Mouse (Mus musculus) MEL-GATA-1-ER (cell line): ENCODE results near the gene Fam118a.
"Not testable (repeated sequence)": the region's sequence is repeated elsewhere in the genome, so short reads cannot be mapped to it uniquely, and the experiment has no call there.

Source experiments
- DNase-seq: peaks from one replicate; pipeline ENCODE4 v3.0.0-alpha.2; 2012; ENCODE audit warnings: low read depth; ENCODE audit errors: extremely low read depth

The Fam118a gene

DNA sequence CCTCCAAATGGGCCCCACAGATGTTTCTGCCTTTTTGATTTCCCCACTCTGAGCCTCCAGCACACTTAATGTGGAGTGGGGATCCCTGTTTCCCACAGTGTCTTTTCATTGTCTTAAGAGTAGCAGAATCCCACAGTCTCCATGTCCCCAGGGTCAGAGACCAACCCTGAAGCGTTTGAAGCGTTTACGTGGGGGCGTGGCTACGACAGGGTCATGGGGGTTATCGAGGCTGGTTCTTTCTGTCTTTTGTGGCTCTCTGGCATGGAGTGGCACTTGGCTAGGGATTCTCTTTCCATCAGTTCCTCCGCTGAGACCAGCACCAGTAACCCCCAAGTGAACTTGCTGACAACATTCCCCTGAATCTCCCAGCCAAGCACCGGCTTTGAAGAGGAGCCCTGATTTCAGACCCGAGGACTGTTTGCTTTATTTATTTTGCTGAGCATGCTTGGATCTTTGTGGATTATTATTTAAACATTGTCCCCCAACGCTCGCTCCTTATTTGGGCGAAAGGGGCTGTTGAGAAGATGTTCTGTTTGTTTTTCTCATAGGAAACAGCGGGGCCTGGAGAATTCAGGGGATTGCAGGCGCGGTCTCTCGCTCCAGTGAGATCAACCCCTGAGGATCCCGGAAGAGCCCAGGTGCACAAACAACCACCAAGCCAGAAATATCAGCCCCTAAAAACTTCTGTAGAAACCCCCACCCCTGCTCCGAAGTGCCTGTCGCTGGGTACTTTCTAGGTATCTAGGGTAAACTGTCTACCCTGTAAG lies 16.7 kb upstream of the Fam118a start:
- no peak for DNase-seq

GRCm38 (mm10) chr15:85012662-85013054 lies 16.1 kb upstream of the Fam118a start:
- no peak for DNase-seq

DNA sequence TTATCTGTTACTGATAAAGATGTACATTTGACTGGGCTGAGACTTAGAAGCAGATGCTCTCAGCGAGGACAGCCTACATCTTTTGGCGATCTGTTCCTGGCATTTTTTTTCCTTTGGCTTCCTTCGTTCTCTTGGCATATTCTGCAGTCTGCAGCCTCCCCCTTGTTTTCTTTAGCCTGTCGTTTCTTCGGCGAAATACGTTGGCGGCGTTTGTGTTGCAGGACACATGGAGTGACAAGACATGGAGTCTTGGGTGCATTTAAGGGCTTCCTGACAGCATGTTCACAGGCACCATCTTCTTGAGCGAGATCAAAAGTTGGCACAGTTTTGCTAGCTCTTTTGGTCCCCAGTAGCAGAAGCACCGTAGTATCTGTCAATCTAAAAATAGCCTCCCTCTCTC lies 13.0 kb upstream of the Fam118a start:
- no peak for DNase-seq

- DNase-seq, result no peak
Measured at GRCm38 (mm10) chr15:85016951-85017664, 11.6 kb upstream of the Fam118a start, which contains the start of gene Upk3a. Upk3a (plus strand) TSS chr15:85017141.

DNA sequence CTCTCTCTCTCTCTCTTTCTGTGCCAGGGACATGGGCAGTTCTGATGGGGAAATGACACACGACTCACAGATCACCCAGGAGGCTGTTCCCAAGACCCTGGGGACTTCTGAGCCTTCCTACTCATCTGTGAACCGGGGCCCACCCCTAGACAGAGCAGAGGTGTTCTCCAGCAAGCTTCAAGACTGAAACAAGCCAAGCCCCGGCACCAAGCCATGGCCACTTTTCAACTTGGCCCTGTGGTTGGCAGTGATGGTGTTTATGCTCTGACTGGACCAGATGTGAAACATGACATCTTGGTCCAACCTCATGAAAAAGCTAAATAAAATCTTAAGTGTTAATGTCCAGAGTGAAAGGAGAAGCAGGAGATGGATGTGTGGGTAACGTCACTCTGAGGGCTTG lies 6.5 kb upstream of the Fam118a start:
- no peak for DNase-seq

- no peak for DNase-seq
Measured at GRCm38 (mm10) chr15:85026197-85026596, 2.6 kb upstream of the Fam118a start.

DNA sequence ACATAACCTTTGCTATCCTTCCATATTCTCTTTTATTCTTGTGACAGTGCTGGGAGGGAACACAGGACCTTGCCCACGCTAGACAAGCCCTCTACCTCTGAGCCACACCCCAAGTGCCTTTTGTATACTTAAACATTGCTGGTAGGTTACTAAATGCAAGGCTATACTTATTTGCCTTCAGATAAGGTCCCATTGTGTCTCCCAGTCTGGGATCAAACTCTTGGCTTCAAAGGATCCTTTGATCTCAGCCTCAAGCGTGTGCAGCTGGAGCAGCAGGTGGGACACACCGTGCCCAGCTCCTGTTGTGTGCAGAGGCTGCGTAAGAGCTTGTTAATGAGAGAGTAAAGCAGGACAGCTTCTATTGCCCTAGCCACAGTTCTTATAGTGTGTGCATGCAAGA lies 1.0 kb upstream of the Fam118a start:
- DNase-seq, result no peak

DNA sequence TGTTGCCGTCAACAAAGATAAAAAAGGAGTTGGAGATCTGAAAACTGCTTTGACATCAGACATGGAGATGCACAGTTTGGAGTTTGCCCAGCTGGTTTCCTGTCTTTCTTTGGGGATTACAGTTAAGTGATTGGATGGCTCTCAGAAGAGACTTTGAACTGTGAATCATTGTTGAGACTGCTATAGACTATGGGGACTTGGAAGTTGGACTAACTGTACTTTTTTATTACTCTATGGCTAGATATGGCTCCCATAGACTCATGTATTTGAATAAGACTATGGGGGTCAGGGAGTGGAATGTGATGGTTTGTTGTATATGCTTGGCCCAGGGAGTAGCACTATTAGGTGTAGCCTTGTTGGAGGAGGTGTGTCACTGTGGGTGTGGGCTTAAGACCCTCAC lies 1.9 kb downstream of the Fam118a start:
- not testable (repeated sequence) for DNase-seq

GRCm38 (mm10) chr15:85031866-85032265 lies 3.1 kb downstream of the Fam118a start:
- no peak for DNase-seq

GRCm38 (mm10) chr15:85033916-85034315 lies 5.2 kb downstream of the Fam118a start:
- DNase-seq, result not testable (repeated sequence)

DNA sequence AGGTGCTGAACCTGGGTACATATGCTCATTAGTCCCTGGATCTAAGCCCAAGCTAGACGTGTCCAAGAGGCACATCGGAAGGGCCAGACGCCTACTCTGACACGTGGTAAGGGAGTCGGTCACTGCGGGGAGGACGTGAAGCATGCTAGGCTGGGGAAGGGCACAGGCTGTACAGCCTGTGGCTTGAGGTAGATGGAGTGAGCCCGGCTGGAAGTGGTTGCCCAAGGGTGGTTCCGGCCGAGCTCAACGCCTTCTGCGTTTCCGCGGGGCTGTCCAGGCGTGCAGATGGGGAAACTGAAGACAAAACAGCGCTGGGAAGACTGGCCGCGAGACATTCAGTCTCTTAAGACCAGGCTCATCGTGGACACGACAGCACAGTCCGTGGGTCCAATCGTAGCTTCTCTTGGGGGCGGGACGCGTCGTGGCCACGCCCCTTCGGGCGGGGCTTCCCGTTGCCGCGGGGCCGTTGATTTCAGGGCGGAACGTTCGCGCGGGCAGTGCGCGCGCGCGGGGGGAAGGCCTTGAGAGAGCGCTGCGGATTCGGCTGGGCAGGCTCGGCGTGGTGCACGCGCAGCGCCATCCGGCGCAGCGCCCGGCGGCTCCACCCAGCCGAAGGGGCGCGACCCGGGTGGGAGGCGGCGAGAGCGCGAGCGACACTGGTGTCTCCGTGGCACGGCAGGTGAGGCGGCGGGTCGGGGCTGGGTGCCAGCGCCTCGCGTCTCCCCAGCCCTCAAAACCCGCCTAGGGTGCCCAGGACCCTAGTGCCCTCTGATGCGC lies 8.0 kb downstream of the Fam118a start:
- DNase-seq, result peak; percentile 82

- DNase-seq, result no peak
Measured at GRCm38 (mm10) chr15:85037343-85037690, 8.6 kb downstream of the Fam118a start.

DNA sequence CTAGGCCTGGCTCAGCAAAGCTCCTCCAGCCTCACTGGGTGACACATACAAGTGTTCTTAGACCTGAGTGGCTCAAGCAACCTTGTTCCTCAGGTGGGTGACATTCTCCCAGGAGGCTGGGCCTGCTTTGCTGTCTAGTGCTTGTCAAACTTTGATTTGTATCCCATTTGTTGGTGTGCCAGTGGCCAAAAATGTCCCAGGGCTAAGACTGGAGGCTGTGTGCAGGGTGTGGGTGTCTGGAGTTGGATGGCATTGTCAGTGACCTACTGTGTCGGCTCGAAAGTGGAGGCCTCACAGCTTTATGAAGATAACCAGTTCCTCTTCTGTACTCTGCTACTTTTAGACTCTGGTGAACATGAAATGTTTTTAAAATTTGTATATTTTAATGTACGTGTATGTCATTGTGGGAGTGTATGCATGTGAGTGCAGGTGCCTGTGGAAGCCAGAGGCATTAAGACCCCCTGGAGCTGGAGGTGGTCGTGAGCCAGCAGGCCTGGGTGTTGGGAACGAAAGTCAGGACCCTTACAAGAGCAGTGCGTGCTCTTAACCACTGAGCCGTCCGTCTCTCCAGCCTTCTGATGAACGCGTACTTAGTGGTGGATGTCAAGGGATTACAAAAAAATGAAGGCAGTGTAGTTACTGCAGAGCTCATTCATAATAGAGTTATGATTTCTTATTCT lies 12.9 kb downstream of the Fam118a start:
- DNase-seq, result no peak

DNA sequence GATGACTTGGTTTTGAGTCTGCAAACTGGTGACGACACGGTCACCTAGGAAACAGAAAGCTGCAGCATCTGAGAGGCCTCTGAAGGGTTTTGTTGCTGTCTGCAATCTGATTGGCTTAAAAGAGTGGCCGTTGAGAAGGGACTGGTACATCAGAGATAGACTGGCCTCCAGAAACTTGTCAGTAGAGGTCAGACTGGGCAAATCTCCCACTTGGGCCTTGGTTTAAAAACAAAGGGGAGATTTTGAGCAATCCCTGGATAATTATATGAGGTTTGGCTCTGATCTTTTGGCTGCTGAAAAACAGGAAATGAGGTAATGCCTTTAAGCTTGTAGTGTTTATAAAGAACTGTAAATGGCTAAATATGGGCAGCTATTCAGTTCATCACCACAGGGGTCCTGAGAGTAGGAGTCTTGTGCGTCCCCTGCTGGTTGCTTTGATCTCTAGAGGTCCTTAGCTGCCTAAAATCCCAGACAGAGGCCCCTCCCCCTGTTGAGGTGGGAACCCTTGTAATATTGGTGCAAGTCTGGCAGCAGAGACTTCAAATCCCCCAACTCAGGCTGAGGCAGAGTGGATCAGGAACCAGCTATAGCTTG lies 13.7 kb downstream of the Fam118a start:
- DNase-seq, result no peak

- no peak for DNase-seq
Measured at GRCm38 (mm10) chr15:85043116-85043515, 14.4 kb downstream of the Fam118a start.

- DNase-seq, result no peak
Measured at GRCm38 (mm10) chr15:85043761-85044160, 15.0 kb downstream of the Fam118a start.

DNA sequence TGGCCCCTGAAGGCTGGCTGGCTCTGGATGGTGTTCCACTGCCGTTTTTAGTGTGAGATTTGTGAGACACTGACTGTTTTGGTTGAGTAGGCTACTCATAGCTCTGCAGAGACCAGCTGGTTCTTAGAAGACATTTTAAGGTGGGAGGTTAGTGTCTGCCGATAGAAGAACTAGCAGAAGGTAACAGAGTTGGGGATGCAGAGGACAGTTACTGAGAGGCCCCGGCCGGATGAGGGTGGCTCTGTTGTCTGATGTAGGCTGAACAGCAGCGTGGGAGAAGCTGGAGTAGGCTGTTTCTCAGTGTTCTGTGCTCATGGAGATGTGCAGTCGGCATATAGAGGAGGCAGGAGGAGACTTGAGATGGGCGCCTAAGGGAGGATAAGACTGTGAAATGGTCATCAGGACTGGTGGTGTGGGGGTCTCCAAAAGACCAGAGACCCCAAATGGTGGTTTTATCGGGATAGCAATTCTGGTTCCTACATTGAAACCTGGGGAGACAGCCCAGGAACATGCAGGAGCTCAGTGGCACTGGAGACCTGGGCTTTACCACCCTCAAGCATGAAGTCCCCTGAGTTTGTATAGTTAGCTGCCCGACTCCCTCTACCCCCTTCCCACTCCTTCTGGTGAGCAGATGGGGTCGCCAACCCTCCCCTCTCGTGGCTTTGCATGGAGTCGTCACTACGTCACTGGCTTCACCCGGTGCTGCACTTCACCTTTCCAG lies 17.6 kb downstream of the Fam118a start:
- DNase-seq, result no peak

GRCm38 (mm10) chr15:85047865-85048264 lies 19.1 kb downstream of the Fam118a start:
- no peak for DNase-seq

GRCm38 (mm10) chr15:85049758-85050157 lies 21.0 kb downstream of the Fam118a start:
- no peak for DNase-seq

GRCm38 (mm10) chr15:85054098-85054497 lies 25.4 kb downstream of the Fam118a start:
- DNase-seq, result no peak

GRCm38 (mm10) chr15:85055186-85055585 lies 26.4 kb downstream of the Fam118a start:
- DNase-seq, result no peak
